Mouse (Mus musculus) MEL-GATA-1-ER (cell line): Measurements from ENCODE around the gene Slc38a3.

Source experiments
- DNase-seq: peaks from one replicate; pipeline ENCODE4 v3.0.0-alpha.2; 2012; ENCODE audit warnings: low read depth; ENCODE audit errors: extremely low read depth

Slc38a3 gene

DNA sequence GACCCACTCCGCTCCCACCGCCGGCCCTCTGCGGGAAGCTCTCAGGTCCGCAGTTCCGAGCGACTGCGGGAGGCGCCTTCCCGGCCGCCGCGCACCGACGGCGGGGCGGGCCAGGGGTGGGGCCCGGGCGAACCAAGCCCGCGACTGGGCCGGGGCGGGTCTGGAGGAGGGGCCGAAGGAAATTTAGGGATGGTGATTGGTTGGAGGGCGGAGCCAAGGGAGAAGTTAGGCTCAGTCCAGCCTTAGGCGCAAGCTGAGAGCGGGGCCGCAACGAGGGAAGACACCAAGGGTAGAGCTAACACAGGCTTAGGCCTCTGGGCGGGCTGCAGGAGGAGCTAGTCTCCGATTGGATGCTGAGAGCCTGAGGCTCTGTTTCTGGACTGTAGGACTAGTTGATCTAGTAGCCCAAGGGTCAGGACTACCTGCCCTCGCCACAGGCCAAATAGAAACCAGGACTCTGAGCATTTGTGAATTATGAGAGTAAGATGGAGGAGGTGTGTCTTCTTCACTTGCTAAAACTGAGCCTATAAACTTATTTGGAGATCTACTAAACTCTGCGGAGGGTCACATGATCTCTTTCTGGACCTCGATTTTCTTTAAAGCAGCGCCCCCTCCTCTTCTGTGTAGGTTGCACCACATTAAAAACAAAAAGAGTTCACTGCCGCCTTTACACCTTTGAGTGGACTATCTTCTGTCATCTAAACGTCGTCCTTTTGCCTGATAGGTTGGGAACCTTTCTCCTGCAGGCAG lies 33.9 kb downstream of the Slc38a3 start, which contains the start of gene Gnai2:
Gnai2 (minus strand) TSS at position 89 of the 750 bp plus-strand sequence.
- peak; percentile 96 for DNase-seq

DNA sequence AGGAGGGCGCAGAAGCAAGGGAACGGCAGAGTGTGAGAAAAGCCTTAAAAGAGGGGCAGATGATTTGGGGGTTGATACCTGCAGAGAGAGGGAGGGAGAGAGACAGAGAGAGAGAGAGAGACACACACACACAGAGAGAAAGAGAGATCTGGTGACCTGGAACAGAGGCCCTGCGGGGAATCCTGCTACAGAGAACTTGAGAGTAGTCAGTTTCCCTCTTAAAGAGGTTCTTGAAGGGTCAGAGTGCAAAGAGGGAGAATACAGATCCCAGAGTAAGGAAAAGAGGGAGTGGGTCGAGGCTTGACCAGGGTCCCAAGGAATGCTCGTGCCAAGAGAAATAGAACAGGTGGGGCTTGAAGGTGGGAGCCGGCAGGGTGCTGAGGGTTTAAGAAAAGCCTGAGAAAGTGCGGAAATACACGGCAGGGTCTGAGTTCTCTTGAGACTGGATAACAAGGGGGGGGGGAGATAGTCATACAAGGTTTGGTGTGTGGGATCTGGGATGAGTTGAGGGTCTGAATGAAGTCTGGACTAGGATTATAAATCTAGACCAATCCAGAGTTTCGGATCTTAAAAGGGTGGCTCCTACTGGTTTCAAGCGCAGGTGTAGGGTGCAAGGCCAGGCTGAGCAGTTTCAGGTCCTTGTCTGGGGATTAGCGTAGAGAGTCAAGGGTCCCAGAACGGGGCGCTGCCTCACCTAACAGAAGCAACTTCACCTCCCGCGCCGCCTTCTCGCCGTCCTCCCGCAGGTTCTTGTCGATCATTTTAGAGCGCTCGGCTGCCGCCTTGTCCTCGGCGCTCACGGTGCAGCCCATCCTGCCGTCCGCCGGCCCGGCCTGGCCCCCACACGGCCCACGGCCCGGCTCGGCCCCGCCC lies 34.7 kb downstream of the Slc38a3 start:
- DNase-seq = no peak

DNA sequence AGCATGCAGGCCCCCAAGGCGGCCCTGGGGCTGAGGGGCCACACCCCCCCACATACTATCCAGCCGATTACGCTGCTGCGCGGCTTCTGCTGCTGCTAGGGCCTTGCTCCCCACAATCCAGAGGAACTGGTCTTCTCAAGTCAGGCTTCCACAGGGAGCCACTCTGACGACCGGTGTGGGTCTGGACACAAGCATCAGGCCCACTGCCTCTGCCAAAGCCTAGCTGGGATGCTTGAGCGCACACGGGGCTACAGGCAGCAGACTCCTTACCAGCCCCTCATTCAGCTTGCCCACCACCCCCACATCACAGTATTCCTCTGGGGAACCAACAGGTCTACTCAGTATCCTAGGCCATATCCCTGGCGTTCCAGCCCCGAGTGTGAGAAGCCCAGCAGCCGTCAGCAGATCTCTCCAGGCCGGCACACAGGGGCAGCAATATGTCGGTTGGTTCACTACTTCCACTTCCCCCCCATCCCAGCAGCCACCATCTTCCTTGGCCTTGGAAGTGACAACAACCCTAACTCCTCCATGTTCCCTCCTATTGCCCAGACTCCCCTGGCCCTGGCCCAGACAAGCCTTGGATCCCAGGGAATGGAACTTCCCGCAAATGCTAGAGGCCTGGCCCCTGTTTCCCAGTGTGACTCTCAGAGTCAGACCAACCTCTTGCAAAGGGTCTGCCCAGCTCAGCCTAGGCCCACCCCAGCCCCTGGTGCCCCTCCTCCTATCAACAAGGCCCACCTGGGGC lies 35.5 kb downstream of the Slc38a3 start:
- DNase-seq = no peak

DNA sequence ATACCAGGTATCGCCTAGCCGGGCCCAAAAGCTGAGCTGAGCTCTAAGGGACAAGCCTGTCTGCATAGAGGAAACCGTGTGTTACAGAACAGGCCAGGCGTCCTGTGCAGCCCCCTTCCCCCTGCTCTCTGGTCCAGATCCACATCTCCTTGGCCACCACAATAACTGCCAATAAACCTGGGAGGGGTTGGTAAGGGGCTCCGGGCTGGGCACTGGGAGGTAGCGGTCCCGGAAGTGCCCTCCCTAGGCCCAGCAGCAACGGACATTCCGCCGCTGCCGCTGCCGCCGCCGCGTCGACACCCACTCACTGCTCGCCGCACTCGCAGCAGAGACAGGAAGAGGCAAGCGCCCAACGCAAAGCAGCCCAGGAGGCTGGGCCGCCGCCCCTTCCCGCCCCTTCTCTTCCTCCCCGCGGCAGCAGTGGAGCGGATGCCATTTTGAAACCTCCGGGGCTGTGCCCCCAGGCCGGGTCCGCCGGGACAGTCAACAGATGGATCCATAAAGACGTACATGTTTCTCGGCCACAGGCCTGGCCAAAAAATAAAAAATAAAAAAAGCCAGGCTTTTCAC lies 36.2 kb downstream of the Slc38a3 start:
- DNase-seq = no peak

DNA sequence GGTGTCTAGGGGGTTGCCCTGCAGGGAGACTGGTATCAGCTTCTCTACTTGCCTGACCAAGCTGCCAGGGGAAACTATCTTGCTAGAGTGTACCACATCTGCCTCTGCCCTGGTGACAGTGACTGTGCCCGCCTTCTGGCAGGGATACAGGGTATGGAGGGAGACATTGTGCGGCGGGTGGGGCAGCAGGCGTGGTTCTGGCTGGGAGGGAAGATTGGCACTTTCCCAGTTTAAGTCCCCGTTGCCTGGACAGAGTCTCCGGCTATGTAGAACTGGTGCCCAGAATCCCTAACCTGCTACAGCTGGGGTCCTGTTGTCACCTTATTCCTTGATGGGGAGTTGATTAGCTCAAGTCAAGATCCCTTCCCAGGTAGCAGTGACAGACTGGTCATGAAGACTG lies 36.9 kb downstream of the Slc38a3 start:
- DNase-seq = no peak

DNA sequence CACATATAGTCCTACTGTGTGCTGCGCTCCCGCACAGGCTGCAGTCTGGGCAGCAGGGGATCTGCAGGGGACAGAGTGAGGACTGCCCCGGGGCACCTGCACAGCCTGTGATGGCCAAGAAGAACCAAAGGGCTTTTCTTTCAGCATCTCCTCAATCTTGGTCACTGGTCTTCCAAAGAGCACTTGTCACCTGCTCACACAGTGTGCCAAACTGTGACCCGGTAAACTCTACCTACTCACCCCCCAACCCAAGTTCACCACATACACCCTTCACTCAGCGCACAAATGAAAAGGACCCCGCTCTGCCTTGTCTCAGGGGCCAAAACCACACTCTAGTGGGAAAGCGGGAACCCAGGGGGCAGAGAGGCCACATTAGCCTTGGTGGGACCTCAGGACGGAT lies 37.5 kb downstream of the Slc38a3 start:
- DNase-seq = no peak

DNA sequence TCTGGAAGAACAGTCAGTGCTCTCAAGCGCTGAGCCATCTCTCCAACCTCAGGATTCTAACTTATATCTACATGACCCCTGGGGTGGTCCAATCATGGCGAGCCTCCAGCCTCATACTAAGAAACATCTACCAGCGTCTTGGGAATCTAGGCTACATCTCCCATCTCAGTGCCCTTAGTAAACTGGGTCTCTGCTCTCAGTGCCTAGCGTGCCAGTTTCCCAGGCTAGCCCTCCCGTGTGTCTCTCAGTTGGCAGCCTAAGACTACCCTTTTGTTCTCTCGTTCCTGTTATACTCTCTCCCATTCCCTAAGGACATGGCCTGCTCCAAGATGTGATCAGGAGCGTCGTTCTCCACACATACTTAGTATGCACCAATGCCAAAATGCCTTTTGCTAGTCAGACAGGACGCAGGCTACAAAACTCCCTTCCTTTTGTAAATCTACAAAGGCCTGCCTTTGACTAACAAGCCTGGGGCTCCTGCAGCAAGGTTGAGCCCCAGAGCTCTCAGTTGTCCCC lies 38.0 kb downstream of the Slc38a3 start:
- DNase-seq = no peak

DNA sequence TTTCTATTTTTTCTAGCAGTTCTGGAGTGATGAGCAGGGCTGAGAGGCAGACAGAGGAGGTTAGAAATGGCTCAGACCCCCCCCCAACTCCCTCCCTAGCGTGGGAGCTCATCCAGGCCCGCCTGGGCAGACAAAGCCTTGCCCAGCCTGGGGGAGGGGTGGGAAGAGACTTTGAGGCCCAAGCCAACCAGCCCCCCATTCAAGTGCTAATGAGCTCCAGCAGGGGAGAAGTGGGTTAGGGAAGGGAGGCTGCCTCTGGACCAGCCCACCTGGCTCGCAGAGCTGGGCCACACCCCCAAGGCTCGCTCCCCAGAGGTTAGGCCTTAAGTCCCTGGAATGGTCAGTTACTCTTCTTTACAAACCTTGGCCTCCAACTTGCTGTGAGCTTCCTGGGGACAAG lies 38.8 kb downstream of the Slc38a3 start:
- no peak for DNase-seq

DNA sequence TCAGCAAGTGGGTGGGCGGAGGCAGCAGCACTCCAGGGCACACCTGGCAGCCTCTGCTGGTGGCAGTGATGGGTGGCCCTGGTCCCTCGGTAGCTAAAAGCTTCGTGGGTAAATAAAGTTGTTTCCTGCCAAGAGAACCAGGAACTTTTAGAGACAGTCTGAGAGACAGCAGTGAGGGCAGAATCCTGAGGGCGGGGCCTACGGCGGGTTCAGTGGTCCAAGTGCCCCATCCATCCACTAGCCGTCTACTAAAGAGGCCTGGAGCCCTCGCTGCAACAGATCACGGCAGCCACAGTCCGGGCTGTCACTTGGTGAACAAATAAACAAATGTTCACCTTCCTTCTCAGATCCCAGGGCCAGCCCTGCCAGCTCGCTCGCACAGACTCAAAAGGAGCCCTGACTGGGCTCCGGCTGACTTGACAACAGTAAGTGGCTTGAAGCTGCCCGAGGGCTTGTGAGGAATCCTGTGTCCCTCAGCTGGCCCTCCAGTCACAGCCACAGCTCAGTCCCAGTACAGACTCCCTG lies 39.4 kb downstream of the Slc38a3 start:
- DNase-seq = no peak

DNA sequence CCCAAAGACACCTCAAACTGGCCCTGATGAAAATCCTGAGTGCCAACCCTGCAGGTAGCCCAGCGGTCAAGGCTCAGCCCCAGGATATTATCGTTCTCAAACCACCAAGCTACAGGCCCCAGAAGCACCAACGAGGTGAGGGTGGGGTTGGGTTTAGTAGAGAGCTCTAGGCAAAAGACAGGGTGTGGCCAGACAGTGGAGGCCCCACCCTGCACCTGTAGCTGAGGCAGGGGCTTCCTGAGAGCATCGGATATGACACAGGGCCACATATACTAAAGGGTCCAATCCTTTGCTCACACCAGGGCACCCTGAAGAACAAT lies 40.0 kb downstream of the Slc38a3 start:
- no peak for DNase-seq

DNA sequence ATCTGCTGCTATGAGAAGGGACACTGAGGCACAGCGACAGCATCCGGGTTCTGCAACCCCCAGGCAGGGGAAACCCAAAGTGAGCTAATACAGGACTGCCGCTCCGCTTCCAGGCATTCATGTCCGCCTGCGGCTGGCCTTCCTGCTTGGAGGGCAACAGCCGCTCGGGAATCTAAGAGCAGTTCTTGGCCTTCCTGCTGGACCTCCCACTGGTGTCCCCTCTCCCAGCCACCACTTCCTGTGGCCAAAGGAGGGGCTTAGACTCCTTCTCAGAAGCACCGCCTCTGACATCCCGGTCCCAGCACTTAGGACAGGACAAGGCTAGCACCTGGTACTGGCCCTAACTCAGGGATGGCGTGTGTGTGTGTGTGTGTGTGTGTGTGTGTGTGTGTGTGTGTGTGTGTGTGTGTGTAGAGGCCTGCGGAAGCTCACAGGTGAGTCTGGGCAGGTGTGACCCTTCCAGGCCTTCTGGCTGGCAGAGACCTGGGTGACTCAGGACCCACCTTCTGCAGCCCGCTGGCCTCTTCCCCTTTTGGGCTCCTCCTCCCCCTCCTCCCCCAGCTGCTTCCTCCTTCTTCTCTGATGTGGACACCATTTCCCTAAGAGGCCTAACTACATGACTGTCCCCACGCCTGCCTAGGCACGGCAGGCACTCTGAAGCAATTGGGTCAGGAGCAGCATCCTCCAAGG lies 40.5 kb downstream of the Slc38a3 start:
- DNase-seq = peak; percentile 80

DNA sequence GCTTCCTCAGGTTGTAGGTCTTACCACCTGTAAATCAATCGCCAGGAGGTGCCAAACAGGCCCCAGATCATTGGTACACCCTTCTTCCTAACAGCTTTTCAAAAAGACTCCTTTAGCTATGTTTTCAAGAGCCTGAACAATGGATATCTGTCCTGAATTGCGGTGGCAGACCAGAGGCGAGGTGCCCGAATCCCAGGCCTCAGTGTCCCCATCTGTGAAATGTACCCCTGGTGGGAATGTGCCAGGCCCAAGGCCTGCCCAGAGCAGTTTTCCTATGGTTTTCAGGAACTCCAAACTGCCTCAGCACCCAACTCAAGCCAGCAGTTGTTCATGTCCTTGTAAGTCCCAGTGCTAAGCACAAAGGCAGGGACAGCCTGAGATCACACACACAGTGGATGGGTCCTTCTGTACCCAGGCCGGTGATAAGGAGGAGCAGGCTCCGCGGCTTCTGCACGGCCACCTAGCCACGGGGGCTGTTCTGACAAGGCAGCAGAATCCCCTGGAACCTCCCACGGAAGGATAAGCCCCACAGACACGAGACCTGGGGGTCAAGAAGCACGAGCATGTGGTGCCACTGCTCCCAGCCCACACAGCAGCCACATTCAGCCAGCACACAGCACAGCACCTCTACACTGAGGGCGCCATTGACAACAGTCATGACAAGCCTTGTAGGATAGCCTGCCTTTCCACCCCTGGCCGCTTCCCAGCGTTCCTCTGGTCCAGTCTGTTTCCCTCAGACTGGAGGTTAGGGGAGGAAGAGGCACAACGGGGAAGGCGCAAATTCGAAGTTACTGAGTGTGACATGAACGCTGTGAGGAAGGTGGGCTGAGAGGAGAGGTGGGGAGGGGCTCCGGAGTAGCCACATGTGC lies 41.7 kb downstream of the Slc38a3 start:
- DNase-seq = no peak

DNA sequence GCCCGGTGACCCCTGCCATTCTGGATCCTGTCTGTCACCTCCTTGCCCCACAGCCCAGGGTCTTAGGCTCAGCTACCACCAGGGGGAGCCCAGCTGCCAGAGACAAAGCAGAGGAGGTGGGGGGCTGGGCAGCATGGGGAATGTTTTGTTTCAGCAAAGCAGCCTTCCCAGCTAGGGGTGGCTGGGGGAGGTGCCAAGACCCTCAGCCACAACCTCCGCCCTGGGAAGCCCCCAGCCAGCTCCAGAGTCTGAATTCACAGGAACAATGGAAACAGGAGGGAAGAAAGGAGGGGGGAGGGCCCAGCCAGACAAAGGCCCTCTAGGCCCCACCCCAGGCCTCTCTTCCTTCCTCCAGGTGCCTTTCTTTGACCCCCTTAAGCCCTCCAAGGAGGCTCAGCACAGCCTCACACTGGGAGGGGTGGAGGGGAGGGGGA lies 42.5 kb downstream of the Slc38a3 start:
- no peak for DNase-seq

DNA sequence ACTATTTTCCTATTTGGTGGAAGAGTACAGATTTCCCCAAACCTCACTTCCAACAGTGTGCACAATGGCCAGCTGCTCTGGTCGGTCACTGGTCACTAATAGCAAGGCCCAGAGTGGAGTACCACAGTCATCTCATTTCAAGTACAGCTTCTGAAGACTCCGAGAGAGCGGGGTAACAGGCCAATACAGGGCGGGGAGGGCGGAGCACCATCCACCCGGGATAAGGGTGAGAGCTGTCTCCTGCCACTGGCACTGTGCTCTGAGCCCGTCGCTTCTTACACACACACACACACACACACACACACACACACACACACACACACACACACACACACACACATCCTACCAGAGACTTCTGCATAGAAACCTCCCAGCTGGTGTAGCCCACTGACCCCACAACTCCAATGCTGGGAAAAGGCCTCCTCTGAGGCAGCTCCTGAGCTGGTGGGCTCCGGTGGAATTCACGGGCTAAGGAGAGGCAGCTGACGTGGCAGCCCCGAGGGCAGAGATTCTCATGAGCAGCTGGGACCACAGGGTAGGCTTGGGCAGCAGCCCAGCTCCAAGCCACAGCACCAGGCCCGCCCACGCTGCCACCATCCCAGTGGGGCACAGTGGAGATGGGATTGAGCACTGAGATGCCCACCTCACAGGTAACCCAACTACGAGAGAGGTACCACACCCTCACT lies 43.0 kb downstream of the Slc38a3 start:
- no peak for DNase-seq

DNA sequence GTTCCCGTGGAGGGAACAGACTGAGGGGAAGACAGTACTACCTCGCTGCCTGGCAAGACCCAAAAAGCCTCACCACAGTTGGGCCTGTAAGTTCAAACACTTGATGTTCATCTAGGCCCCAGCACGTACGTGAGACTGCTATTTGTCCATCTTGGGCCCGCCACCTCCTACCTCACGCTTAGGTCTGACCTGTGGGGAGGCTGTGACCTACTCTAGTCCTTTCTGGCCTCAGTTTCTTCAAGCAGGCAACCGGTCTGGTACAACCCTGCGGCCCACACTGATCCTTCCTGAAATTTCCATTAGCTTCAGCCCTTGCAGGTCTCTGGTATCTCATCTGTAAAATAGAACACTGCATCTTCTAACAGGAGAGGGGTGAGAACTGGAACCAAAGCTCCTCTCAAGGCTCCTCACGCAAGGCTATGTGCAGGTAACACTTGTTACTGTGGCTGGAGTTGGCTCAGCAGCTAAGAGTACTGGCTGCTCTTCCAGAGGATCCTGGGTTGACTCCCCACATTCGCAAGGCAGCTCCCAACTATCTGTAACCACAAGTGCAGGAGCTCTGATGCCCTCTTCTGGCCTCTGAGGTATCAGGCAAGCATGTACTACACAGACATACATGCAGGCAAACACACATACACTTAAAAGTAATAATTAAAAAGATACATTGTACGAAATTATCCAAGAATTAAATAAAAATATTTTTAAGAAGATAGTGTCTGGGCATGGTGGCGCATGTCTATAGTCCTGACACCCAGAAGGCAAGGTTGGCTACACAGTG lies 43.8 kb downstream of the Slc38a3 start:
- no peak for DNase-seq

DNA sequence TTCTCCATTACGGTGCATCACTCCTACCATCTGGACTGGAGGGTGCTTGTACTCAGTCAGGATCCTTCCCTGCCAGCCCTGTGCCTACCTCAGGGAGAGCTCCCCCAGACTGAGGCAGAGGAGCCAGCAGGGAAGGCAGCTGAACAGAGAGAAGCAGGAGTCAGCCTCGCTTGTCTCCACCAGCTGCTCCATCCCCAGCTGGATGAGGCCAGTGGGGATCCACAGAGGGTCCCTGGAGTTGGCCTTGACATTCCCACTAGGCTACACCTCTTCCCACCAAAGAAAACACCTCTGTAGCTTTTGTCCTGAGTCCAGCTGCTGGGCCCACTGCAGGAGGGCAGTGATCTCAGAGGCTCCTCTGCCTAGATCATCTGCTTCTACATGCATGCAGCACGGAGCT lies 44.4 kb downstream of the Slc38a3 start:
- no peak for DNase-seq

DNA sequence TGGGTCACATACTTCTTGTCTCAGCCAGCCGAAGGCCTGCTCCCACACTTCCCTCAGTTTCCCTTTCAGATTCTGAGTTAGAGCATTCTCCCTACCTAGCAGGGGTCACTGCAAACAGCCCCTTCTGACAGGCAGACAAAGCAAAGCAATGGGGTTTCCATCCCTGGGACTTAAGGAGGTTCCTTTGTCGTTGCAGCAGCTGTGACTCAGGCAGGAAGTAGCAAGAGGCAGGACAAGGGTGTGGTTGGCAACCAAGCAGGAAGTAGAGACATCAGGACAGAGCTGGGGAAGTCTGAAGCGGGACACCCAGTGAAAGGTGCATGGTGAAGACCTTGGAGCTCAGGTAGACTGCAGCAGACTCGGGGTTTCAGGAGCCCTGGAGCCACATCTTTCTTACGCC lies 44.8 kb downstream of the Slc38a3 start:
- DNase-seq = no peak

DNA sequence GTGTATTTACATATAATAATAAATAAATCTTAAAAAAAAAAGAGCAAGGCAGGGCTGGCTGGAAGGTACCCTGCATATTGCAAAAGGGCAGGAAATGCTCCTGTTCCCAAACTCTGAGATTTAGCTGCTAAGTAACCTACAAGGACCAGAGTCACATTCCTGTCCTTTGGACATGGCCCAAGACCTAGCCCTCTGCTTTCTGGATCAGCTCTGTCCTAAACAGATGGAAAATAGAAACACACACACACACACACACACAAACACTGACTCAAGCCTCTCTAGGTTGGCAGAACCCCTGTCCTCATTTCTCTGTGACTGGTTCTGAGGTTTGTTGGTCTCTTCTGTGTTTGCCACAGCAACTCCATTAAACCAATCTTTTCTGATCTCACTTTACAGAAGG lies 48.4 kb downstream of the Slc38a3 start:
- no peak for DNase-seq
